Mouse (Mus musculus) activated CD4-positive, CD25-positive, alpha-beta regulatory T cell, adult 4 months (primary cell): ENCODE results near the gene Thada. TPM values are rescaled to one million over a fixed set of nuclear protein-coding genes. Genes with fewer than 3 reads are reported as not detected.

Experiments
- ATAC-seq: one replicate; pipeline ENCODE4 v1.8.0; 2017
- polyA plus RNA-seq, 2 experiments: library from polyadenylated mRNA; unstranded; fragments of 100-300 nt; shearing (Covaris generic); gene quantifications; one replicate each; pipeline ENCODE4 v1.2.1; 2017

Thada gene
- polyA plus RNA-seq, 2 experiments from 2014 or later = 53.7 to 64.8 TPM

DNA sequence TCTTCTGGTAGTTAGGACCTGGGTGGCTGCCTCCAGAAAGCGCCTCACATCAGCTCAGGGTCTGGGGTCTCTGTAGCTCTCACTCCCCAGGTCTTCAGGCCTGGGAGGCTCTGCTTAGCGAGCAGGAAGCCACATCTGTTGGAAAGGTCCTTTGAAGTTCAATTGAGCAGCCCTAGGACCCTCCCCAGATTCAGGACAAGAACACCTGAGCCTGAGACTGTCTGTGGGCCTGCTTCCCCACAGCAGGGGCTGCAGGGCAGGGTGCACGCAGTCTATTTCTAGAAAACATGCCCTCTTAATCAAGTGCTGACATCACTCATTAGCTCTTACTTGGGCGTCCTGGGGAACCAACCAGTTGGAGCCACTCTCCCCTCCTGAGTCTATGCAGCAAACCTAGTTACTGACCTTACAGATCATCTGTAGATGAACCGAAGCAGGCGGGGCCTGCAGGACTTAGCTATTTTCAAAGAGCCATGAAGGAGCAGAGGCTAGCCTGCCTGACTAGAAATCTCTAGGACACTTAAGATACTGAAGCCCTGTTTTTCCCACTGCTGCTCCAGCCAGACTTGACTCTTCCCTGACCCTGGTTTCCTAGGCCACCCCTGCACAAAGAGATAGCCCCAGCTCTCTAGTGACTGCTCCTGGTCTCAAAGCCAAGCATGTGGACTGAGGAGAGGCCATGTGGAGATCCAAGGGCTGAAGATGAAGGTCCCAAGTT lies 308.1 kb downstream of the Thada start:
- ATAC-seq = no peak

DNA sequence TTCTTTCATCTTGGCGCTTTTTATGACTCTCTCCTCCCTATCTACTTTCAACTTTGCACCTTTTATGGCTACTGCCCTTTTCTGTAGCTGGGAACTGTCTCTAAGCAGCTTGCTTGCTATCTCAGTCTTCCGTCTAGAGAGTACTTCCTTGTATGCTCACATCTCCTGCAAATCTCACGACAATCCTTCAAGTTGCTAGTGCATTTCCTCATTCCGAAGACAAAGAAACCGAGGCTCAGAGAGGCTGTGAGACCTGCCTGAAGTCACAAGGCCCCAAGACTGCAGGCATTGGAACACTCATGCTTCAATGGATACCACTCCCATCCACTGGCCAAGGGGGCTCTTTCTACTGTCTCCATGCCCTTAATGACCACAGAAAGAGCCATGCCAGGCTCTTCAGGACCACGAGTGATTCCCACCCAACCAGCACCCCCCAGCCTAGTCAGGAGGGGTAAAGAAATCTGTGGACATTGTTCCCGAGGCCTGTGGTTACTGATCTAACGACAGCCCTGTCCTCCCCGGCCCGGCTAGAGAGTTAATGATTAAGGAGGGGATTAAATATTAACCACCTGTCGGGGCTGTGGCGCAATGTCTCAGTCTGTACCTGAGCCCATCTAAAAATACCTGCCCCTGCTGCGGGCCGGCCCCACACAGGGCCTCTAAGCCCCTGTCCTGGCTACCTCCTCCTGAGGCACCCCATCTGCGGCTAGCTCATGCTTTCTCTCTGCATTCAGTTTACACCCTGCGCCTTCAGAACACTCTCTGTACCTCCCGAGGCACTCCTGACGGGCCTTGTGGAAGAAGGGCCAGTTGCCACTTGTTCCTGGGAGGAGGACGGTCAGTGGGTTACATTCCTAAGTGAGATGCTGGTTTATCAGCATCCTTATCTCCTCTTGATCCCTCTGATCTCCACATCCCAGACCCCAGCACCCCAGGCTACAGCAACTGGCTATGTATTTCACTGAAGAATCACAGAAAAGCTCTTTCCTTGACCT lies 309.0 kb downstream of the Thada start:
- ATAC-seq = no peak

DNA sequence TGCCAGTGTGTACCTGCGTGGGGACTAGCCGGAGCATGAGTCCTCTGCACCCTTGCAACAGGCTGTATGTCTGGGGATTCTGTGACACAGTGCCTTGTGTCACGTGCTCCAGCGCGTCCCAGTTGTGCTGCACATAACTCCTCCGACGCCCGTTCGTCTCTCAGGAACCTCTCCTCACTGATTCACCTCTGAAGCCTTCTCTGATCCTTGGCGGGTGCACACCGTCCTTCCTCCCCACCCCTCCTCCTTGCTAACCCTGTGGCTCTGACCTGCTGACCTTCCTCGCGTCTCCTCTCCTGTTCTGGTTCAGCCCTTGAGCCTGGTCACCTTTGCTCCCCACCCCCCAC lies 309.8 kb downstream of the Thada start:
- no peak for ATAC-seq

DNA sequence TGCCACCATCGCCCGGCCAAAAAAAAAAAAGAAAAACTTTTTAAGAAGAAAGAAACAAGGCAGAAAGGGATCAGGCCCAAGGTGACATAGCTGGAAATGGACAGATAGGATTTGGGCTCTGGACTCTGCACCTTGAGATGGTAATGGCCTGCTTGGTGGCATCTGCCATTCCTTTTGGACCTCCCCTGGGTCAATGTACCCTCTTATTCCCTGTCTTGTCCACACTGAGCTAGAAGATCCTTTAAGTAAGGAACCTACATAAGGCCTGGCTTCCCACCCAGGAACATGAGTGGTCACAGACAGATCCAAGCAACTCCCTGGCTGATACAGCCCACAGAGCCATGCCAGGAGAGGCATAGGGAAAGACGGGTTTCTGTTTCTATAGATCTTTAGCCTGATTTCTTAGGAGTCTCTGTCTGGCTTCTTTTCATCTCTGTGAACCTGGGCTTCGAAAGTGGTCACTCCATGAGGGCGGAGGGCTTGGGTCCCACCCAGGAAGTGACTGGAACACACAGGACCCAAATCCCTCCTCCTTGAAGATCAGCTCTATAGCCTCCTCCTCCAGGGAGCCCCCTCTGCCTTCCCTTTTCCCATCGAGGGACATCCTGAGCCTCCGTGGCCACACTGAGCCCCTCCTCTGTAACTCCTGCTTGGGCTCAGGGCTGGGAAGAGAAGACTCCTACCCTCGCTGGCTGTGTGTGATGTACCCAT lies 310.3 kb downstream of the Thada start:
- ATAC-seq = no peak

DNA sequence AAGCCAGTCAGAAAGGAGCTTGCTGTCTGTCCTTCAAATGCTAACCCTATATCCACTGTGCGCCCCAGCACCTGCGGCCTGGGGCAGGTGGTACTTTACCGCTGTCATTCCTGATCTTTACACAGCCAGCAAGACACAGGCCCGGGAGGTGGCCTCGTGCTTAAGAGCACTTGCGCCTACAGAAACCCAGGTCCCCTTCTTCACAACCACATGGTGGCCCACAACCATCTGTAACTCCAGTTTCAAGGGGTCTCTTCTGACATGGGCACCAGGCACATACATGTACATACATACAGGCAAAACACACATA lies 311.0 kb downstream of the Thada start:
- ATAC-seq = no peak

DNA sequence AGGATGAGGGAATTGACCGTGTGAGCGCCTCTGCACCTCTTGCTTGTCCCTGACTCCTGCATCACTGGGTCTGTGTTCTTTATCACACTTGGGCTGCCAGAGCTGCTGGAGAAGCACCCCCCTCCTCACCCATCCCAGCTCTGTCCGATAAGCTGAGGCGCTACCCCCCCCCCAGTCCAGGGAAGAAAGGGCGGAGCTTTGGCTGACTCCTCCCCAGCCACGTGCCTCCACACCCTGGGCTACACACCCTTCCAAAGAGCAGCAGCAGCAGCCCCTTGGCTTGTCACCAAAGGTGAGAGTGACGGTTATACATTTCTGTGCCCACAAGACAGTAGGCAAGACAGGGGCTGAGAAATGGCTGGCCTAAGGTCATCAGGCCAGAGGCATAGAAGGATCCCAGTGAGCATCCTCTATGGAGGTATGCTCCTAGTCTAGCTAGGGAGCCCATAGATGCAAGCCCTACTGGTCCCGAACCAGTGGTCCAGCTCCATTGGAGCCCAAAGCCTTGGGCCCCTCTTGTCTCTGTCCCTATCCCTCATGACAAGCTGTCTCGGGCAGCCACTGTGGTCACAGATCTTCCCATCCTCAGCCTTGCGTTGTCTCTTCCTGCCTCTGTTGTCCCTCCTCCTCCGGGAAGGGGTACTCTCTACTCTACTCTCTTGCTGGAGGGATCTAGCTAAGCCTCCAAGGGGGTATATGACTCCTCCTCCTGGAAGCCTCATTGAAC lies 311.5 kb downstream of the Thada start:
- ATAC-seq = no peak

DNA sequence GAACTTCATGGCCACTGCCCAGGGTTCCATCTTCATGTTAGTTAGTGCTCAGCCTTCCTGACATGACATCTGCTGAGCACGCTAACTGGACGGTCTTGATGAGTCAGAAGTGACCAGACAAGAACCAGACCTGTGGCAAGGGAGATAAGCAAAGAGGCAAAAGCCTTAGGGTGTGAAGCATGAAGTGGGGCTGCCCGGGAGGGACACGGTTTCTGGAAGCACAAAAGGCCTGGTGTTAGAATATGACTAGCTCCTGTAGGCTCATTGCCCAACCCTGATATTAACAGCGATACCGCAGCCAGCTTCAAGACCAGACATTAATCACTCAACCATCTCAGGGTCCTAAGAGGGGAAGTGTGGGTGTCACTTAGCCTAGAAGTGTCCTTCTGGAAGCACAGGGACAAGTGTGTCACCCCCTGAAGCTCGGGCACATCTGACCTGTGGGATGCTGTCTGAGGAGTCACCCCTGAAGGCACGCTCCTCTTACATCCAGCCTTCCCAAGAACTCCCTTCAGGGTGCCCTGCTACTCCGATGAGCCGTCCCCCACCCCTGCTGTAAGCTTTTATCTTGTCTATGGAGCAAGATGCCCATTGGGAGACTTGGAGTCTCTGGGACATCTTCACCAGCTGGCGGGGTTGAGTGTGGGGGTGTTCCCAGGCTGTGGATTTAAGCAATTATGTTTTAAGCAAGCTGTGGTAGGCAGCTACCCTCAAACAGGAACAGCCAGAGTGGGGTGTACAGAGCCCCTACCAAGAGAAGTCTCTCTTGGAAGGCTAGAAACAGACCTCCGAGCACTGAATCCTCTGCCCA lies 312.8 kb downstream of the Thada start:
- ATAC-seq = no peak

DNA sequence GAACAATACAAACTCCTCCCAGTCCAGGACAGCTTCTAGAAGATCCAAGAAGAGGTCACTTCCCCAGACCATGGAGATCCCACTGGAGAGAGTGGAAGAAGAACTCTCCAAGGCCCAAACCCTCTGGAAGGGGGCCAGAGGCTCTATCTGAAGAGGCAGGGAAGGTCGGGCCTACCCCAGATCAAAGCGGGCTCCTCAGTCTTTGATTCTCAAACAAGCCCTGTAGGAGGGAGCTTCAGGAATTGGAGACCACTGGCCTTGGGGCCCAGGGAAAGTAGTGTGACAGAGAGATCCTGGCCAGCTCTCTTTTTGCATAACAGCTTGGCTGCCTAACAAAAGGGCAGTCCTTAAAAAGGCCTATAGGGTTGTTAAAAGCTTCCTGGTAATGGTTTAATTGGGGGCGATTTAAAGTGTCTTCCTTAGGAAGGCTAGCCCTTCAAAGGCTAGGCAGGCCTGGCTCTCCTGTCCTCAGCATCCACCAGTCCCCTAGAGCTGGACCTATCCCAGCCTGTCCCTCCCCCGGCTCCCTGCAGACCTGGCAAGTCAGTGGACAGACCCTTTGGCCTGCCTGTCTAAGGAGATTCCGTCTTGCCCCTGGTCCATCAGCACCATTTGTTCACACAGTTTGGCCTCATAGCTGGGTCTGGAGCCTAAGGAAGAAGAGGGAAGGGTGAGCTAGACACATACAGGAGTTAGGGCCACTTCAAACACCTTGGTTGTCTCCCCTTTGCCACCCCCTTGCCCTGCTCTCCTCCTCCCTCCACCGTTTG lies 313.6 kb downstream of the Thada start:
- no peak for ATAC-seq

DNA sequence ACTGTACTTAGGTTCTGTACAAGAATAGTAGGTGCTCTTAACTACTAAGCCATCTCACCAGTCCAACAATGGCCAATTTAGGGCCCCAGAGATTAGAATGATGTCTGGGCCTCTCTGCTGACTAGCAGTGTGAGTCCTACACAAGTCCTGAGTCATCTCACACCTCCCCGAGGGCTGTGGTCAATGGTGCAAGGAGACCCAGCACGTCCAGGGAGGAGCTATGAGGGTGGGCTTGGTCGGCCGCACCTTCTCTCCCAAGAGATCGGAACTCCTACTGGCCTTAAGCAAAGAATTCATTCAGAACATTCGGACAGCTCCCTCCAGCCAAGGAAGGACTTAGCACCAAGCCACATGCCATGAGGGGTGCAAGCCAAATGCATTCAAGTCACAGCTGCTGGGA lies 314.7 kb downstream of the Thada start:
- no peak for ATAC-seq

DNA sequence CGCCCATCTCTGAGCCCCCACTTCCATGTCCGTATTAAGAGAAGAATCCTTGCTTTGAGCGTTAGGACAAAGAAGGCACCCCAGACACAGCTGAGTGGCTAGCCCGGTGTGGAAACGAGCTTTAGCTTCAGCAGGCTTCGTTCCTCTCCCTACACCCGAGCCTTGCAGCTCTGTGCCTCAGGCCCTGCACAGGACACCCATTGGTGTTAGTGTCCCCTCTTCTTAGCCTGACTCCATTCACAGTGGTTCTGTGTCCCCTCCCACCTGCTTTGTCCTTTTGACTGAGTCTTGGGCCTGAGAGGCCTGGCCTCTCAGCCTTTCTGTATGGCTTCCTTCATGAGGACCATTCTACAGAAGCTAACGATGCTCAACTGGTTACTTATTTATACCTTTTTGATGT lies 315.7 kb downstream of the Thada start:
- ATAC-seq = no peak

DNA sequence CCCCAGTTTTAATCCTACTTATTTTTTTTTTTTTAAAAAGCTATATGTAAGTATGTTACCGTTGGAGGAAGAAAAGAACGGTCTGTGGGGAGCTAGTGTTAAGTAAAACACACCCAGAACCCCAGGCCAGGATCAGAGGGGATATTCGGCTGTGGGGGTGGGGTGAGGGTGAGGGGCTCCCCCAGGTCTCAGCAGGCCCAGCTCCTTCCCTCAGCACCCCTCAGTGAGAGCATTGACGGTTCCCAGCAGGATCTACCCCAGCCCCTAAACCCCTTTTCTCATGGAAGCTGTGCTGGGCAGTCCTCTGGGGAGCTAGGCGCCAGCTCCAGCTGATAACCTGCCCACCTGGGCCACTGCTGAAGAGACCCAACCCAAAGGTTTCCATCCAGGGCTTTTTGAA lies 316.4 kb downstream of the Thada start:
- no peak for ATAC-seq

DNA sequence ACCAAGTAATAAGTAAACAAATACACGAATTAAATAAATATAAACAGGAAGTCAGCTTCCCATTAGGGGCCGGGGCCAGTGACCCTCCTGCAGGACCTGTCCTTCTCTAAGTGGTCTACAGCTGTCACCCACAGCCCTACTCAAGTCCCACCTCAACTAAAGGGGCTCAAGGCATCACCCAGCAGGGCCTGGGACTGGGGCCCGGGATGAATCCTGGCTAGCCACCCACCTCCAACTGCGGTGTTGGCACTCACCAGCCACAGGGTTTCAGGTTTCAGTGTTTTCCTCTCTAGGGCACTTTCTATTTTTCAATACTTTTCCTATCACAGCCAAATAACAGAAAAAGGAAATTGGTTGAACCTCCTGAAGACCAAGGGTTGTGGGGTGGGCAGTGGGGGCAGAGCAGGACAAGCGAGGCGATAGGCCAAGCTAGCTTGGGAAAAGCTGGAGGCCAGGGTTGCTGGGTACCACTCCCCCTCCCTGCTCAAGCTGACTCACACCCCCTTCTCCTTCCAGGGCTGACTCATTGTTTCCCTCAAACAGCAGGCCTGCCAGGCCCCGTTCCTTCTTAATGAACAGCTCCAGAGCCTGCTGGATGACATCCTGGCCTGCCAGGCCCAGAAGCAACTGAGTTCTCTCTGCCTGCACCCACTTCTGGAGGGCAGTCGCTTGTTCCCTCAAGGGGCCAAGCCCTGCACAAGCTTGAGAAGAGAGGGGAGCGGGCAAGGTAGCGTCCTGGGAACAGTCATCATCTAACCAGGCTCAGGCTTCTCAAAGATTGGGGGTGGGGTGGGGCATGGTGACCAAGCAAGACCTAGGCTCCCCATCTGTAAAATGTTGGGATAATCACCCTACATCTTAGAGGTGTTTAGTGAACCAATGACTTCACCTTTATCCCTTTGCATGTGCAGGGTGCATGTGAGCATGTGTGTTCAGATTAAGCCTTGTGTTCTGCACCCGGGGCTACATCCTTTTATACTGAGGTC lies 317.2 kb downstream of the Thada start:
- ATAC-seq = peak; percentile 9

DNA sequence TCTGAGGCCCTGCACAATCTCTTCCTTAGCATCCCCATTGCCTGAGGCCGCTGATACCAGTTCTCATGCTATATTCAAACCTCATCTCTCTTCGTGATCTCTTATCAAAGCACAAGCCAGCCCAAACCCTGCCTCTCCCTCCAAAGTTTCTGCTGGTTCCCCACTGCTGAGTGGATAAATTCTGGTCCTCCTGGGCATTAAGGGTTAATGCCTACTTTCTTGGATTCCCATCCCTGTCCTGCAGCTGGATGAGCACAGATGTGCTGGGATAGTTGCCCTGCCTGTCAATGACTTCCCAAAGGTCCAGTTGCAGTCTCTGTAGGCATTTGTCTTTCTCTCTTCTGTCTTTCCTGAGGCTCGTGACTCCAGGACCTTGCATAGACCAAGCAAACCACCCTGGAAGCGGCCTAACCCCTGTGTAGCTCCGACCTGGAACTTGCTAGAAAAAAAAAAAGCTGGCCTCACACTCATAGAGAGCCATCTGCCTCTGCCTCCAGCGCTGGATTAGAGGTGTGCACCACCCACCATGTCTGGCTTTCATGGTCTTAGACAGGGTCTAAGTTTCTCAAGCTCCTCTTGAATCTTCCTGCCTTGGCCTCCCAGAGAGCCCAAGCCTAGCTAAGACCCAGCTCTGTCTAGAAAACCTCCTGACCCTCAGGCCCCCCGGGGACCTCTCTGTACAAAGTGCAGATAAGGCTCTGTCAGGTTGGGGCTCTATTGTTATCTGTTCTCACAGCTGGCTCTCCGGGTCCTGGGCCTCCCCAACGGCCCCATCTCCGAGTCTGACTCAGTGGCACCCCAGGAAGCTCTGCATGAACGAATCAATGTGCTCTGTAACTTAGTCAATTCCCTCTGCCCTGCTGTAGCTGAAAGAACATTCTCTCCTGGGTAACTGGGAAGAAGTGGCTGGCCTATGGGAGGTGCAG lies 318.6 kb downstream of the Thada start:
- ATAC-seq = no peak

DNA sequence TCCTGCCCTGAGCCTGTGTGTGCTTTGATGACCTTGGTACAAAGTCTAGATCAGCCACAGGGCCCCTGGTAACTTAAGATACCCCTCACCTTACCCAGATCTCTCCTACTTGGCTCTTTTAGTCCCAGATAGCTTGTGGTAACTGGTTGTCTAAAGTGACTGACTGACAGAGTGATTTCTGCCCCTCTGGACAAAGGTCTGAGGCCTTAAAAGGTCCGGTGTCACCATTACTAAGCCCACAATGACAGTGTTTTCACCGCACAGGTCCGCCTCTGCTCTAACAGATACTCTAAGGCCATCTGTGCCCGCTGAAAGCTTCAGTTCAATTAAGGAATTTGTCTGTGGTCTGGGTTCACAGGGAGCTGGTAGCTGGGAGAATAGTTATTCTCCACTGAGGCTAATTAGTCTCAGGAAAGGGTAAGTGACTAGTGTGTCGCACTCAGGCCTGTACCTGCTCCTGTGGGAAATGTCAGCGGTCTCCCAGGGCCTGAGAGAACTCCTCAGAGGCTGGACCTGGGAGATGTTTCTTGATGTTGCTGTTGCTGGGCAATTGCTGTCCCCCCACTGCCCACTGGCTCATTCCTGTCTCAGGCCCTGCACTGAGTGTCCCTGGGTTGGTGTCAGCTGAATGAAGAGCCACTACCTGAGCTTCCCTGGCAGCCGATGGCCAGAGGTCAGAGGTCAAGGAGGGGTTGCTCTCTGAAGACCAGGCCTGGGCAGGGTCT lies 319.4 kb downstream of the Thada start:
- ATAC-seq = no peak

DNA sequence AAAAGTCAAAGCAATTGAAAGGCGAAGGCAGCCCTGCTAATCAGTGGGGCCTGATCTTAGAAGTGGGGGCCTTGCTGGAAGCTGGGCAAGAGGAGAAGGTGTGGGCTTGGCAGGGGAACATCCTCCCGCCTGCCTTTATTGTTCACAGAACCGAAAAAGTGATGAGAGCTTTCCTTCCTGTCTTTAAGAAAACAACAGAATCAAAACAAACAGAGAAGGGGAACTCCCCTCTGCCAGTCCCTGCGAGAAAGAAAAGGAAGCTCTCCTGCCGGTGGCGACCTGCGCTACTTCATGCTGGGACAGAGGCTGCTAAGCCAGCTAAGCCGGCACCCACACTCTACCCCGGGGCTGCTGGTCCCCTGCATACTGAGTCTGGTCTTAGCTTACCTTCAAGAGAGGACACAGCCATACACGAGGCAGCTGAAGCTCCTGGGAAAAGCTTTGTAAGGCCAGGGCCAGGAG lies 320.1 kb downstream of the Thada start:
- peak; percentile 87 for ATAC-seq

DNA sequence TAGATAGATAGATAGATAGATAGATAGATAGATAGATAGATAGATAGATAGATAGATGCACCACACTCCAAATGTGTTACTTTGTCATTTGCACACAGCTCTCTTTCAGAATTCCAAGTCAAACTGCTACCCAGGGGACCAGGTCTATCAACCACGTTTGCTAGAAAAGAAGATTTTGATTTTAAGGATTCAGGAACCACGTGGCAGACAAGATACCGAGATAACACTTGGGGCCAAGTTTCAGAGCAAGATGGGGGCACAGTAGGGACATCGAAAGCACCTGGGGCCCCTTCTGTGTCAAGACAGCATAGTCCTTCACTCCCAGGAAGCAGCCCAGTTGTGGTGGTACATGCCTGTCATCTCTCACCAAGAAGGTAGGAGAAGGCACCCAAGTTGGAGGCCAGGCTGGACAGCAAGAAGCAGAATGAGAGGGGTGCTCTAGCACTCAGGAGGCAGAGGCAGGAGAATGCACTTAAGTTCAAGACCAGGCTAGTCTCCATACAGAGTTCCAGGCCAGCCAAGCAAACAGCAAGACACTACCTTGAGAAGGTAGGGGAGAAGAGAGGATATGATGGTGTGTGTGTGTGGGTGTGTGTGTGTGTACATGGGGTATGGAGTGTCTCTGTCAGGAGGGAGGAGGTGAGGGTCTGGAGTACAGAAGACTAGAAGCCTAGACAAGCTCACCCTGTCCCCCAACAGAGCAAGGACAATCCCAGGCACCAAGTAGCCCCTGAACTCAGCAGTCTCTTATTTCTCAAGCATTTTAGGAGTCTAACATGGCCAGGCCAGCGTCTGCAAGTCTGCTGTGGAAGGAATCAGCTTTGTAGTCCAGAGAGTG lies 321.0 kb downstream of the Thada start:
- no peak for ATAC-seq

DNA sequence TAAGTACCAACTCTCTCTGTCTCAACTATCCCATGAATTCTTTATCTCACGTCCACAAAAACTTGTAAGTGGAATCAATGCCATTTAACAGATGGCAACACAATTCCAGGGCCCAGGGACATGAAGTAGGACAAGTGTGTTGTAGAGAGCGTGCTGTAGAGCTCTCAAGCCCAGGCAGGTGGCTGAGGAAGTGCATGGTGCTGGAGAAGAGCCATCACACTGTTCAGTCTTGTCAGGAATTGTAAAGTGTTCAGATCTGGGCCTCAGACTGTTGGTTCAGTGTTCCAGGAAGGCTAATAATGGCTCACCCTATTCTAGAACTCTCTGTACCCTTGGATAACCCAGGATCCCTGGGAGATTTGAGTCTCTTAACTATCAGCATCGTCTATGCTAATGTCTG lies 321.9 kb downstream of the Thada start:
- no peak for ATAC-seq
